Mouse (Mus musculus) neural tube, embryonic 14.5 days (tissue): Measurements from ENCODE around the gene Gkn2. TPM values are rescaled to one million over a fixed set of nuclear protein-coding genes. Genes with fewer than 3 reads are reported as not detected.
A peak's percentile ranks its signal among the peaks of the same experiment; 100 is the strongest.

Experiments
- ATAC-seq: fragments of 200-750 bp; cut with Nextera tagmentation; 2 replicates; pipeline ENCODE4 v1.8.0; 2017; ENCODE audit warnings: low read depth, mild to moderate bottlenecking, moderate TSS enrichment, moderate library complexity
- H3K27ac ChIP-seq: fragments of 300-500 bp; sonication (generic); 2 replicates; pipeline ENCODE4 v1.5.1; 2014; ENCODE audit warnings: low read depth, mild to moderate bottlenecking, control low read depth, low read length, moderate library complexity, mixed read lengths
- H3K27me3 ChIP-seq: fragments of 300-500 bp; sonication (generic); 2 replicates; pipeline ENCODE4 v1.6.1; 2014; ENCODE audit warnings: low read length; ENCODE audit not compliant: control insufficient read depth, insufficient read depth
- H3K36me3 ChIP-seq: fragments of 300-500 bp; sonication (generic); 2 replicates; pipeline ENCODE4 v1.6.1; 2014; ENCODE audit warnings: low read length, mixed read lengths; ENCODE audit not compliant: control insufficient read depth, insufficient read depth
- H3K4me1 ChIP-seq: fragments of 300-500 bp; sonication (generic); 2 replicates; pipeline ENCODE4 v1.6.1; 2014; ENCODE audit warnings: low read length; ENCODE audit not compliant: control insufficient read depth, insufficient read depth
- H3K4me2 ChIP-seq: fragments of 300-500 bp; sonication (generic); 2 replicates; pipeline ENCODE4 v1.6.1; 2014; ENCODE audit warnings: mild to moderate bottlenecking, low read depth, low read length, control low read depth
- H3K4me3 ChIP-seq: fragments of 300-500 bp; sonication (generic); 2 replicates; pipeline ENCODE4 v1.5.1; 2014; ENCODE audit warnings: low read depth, low read length, control low read depth, mixed read lengths
- H3K9ac ChIP-seq: fragments of 300-500 bp; sonication (generic); replicated peaks from 2 replicates; pipeline ENCODE4 v1.6.1; 2014; ENCODE audit warnings: low read depth, mild to moderate bottlenecking, control low read depth, low read length, mixed read lengths
- H3K9me3 ChIP-seq: fragments of 300-500 bp; sonication (generic); 2 replicates; pipeline ENCODE4 v1.6.1; 2016; ENCODE audit warnings: low read length; ENCODE audit not compliant: control insufficient read depth
- WGBS: fragments of 180-500 bp; shearing (Covaris S2); extraction: QIAGEN DNeasy Blood & Tissue Kit; methylation state at CpG from one replicate; pipeline ENCODE4 v1.1.7; 2014; 5-methylcytosine and 5-hydroxymethylcytosine counted together
- polyA plus RNA-seq: library from polyadenylated mRNA; unstranded; fragments of >200 nt; fragmentation: Nextera tagmentation; extraction: Ambion mirVana; gene quantifications from 2 replicates; pipeline ENCODE4 v1.2.1, GENCODE M21; 2014

Gkn2 gene
- polyA plus RNA-seq = not detected in 2 replicates

GRCm38 (mm10) chr6:87373057-87373456 is at the start of gene Gkn2:
Gene Gkn2 (plus strand): TSS chr6:87373357.
- Histone ChIP-seq H3K27me3 (no peaks in the 10 kb centered on the region), H3K9ac (no peak within 1 kb of the TSS), H3K4me2 (no peak within 1 kb of the TSS), H3K27ac (no peak within 1 kb of the TSS), H3K4me3 (no peak within 1 kb of the TSS), H3K4me1 (no peaks in the 10 kb centered on the region), H3K9me3 (no peaks in the 10 kb centered on the region), H3K36me3 (no peaks in the 10 kb centered on the region)
- no peak for ATAC-seq
- WGBS = 92% methylated on average over 9 of the region's 9 CpGs

- Histone ChIP-seq H3K9me3 (no peaks in the 10 kb centered on the region), H3K4me3 (no peak overlapping the region), H3K9ac (no peak overlapping the region), H3K36me3 (no peaks in the 10 kb centered on the region), H3K4me1 (no peaks in the 10 kb centered on the region), H3K27me3 (no peaks in the 10 kb centered on the region), H3K27ac (no peak overlapping the region), H3K4me2 (no peak overlapping the region)
- WGBS = 90% methylated on average over 2 of the region's 2 CpGs
- no peak for ATAC-seq
Observed at GRCm38 (mm10) chr6:87323381-87323780, 49.8 kb upstream of the Gkn2 start.

GRCm38 (mm10) chr6:87326932-87327331 is 46.2 kb upstream of the Gkn2 start:
- ATAC-seq = no peak
- H3K27me3 ChIP-seq = no peaks in the 10 kb centered on the region
- WGBS = 93% methylated on average over 2 of the region's 2 CpGs
- H3K9me3 ChIP-seq = no peaks in the 10 kb centered on the region
- no peaks in the 10 kb centered on the region for H3K36me3 ChIP-seq
- H3K4me1 ChIP-seq = peaks cover 4% of the 10 kb centered on the region; the same call in 1 of the 2 replicates
- no peak overlapping the region for H3K4me2 ChIP-seq
- H3K9ac ChIP-seq = no peak overlapping the region
- H3K27ac ChIP-seq = no peak overlapping the region
- no peak overlapping the region for H3K4me3 ChIP-seq

GRCm38 (mm10) chr6:87328265-87329173 is 44.6 kb upstream of the Gkn2 start:
- no peak for ATAC-seq
- no peaks in the 10 kb centered on the region for H3K27me3 ChIP-seq
- 71% methylated on average over 22 of the region's 22 CpGs for WGBS
- H3K27ac ChIP-seq = no peak overlapping the region
- H3K36me3 ChIP-seq = no peaks in the 10 kb centered on the region
- H3K4me1 ChIP-seq = peaks cover 4% of the 10 kb centered on the region; the same call in 1 of the 2 replicates
- H3K9me3 ChIP-seq = no peaks in the 10 kb centered on the region
- no peak overlapping the region for H3K4me3 ChIP-seq
- no peak overlapping the region for H3K9ac ChIP-seq
- H3K4me2 ChIP-seq = no peak overlapping the region

- 79% methylated on average over 2 of the region's 2 CpGs for WGBS
- no peaks in the 10 kb centered on the region for H3K9me3 ChIP-seq
- ATAC-seq = no peak
- H3K4me1 ChIP-seq = peaks cover 4% of the 10 kb centered on the region; the same call in 1 of the 2 replicates
- H3K27ac ChIP-seq = no peak overlapping the region
- H3K36me3 ChIP-seq = no peaks in the 10 kb centered on the region
- H3K9ac ChIP-seq = no peak overlapping the region
- 0 out of 2 replicates have a peak overlapping the region, but pooled peaks have one; percentile 3 for H3K4me3 ChIP-seq
- no peak overlapping the region for H3K4me2 ChIP-seq
- no peaks in the 10 kb centered on the region for H3K27me3 ChIP-seq
Observed at GRCm38 (mm10) chr6:87332380-87332779, 40.8 kb upstream of the Gkn2 start.

- Histone ChIP-seq H3K4me1 (peaks cover 4% of the 10 kb centered on the region; the same call in 1 of the 2 replicates), H3K27ac (peak overlapping the region; percentile 60; the same call in 1 of the 2 replicates), H3K9ac (peak overlapping the region; percentile 68), H3K4me3 (peak overlapping the region; percentile 58), H3K9me3 (no peaks in the 10 kb centered on the region), H3K4me2 (peak overlapping the region; percentile 83), H3K36me3 (no peaks in the 10 kb centered on the region), H3K27me3 (no peaks in the 10 kb centered on the region)
- 10% methylated on average over 11 of the region's 11 CpGs for WGBS
- no peak for ATAC-seq
Observed at GRCm38 (mm10) chr6:87334361-87335090, 38.6 kb upstream of the Gkn2 start.

GRCm38 (mm10) chr6:87335091-87335934 is 37.8 kb upstream of the Gkn2 start, which contains the start of gene Antxr1:
Gene Antxr1 (minus strand): TSS chr6:87335821.
- peak within 1 kb of the TSS; percentile 68 for H3K9ac ChIP-seq
- H3K27ac ChIP-seq = peak within 1 kb of the TSS; percentile 60; the same call in 1 of the 2 replicates
- under 1% methylated on average over 49 of the region's 54 CpGs for WGBS
- H3K4me2 ChIP-seq = peak within 1 kb of the TSS; percentile 83
- H3K27me3 ChIP-seq = no peaks in the 10 kb centered on the region
- H3K4me3 ChIP-seq = peak within 1 kb of the TSS; percentile 58
- H3K36me3 ChIP-seq = no peaks in the 10 kb centered on the region
- no peaks in the 10 kb centered on the region for H3K9me3 ChIP-seq
- H3K4me1 ChIP-seq = peaks cover 4% of the 10 kb centered on the region; the same call in 1 of the 2 replicates
- ATAC-seq = peak; percentile 86

- Histone ChIP-seq H3K4me1 (peaks cover 4% of the 10 kb centered on the region; the same call in 1 of the 2 replicates), H3K27me3 (no peaks in the 10 kb centered on the region), H3K36me3 (no peaks in the 10 kb centered on the region), H3K4me3 (no peak overlapping the region), H3K9me3 (no peaks in the 10 kb centered on the region), H3K9ac (no peak overlapping the region), H3K27ac (no peak overlapping the region), H3K4me2 (no peak overlapping the region)
- ATAC-seq = no peak
- WGBS = 34% methylated on average over 6 of the region's 6 CpGs
Observed at GRCm38 (mm10) chr6:87335935-87336295, 37.2 kb upstream of the Gkn2 start.
